Mouse (Mus musculus): ENCODE data around the gene Tmod1. TPM values are rescaled to one million over a fixed set of nuclear protein-coding genes. Genes with fewer than 3 reads are reported as not detected.

Tmod1 gene
- polyA plus RNA-seq, 1 experiment: 1.2 TPM

GRCm38 (mm10) chr4:46120767-46121166, 82.0 kb downstream of the Tmod1 start:
- H3K4me1 ChIP-seq (ENCODE audit: control insufficient read depth, insufficient read depth, low read length): peaks cover 14% of the 10 kb centered on the region
- H3K4me3 ChIP-seq (ENCODE audit: insufficient read depth, low read length): no peak overlapping the region
- H3K27ac ChIP-seq (ENCODE audit: insufficient read depth, low read depth, low read length): no peak overlapping the region
- TF ChIP-seq CTCF (IDR thresholded peaks at IDR 0.05; ENCODE audit: low read depth, low read length) (no peak), POLR2A (IDR thresholded peaks at IDR 0.05; ENCODE audit: borderline replicate concordance, low read depth, low read length) (no peak)

GRCm38 (mm10) chr4:46123358-46123757, 84.6 kb downstream of the Tmod1 start:
- Histone ChIP-seq H3K4me3 (ENCODE audit: insufficient read depth, low read length) (no peak overlapping the region), H3K27ac (ENCODE audit: insufficient read depth, low read depth, low read length) (peak overlapping the region; percentile 68), H3K4me1 (ENCODE audit: control insufficient read depth, insufficient read depth, low read length) (peaks cover 14% of the 10 kb centered on the region)
- TF ChIP-seq POLR2A (IDR thresholded peaks at IDR 0.05; ENCODE audit: borderline replicate concordance, low read depth, low read length) (no peak), CTCF (IDR thresholded peaks at IDR 0.05; ENCODE audit: low read depth, low read length) (no peak)

GRCm38 (mm10) chr4:46126541-46126940, 87.8 kb downstream of the Tmod1 start:
- TF ChIP-seq CTCF (IDR thresholded peaks at IDR 0.05; ENCODE audit: low read depth, low read length) (peak; percentile 81), POLR2A (IDR thresholded peaks at IDR 0.05; ENCODE audit: borderline replicate concordance, low read depth, low read length) (no peak)
- Histone ChIP-seq H3K4me1 (ENCODE audit: control insufficient read depth, insufficient read depth, low read length) (peaks cover 14% of the 10 kb centered on the region), H3K27ac (ENCODE audit: insufficient read depth, low read depth, low read length) (no peak overlapping the region), H3K4me3 (ENCODE audit: insufficient read depth, low read length) (no peak overlapping the region)

GRCm38 (mm10) chr4:46129311-46130004, 90.7 kb downstream of the Tmod1 start:
- no peak for TF ChIP-seq CTCF (IDR thresholded peaks at IDR 0.05; ENCODE audit: low read depth, low read length)
- no peak for TF ChIP-seq POLR2A (IDR thresholded peaks at IDR 0.05; ENCODE audit: borderline replicate concordance, low read depth, low read length)
- H3K27ac ChIP-seq (ENCODE audit: insufficient read depth, low read depth, low read length): no peak overlapping the region
- no peak overlapping the region for H3K4me3 ChIP-seq (ENCODE audit: insufficient read depth, low read length)
- peaks cover 2% of the 10 kb centered on the region; the same call in 1 of the 2 replicates for H3K4me1 ChIP-seq (ENCODE audit: control insufficient read depth, insufficient read depth, low read length)

GRCm38 (mm10) chr4:46130221-46130620, 91.5 kb downstream of the Tmod1 start:
- peaks cover under 1% of the 10 kb centered on the region; the same call in 1 of the 2 replicates for H3K4me1 ChIP-seq (ENCODE audit: control insufficient read depth, insufficient read depth, low read length)
- H3K27ac ChIP-seq (ENCODE audit: insufficient read depth, low read depth, low read length): no peak overlapping the region
- TF ChIP-seq CTCF (IDR thresholded peaks at IDR 0.05; ENCODE audit: low read depth, low read length): peak; percentile 48
- no peak for TF ChIP-seq POLR2A (IDR thresholded peaks at IDR 0.05; ENCODE audit: borderline replicate concordance, low read depth, low read length)
- no peak overlapping the region for H3K4me3 ChIP-seq (ENCODE audit: insufficient read depth, low read length)

- TF ChIP-seq POLR2A (IDR thresholded peaks at IDR 0.05; ENCODE audit: borderline replicate concordance, low read depth, low read length): no peak
- Histone ChIP-seq H3K4me1 (ENCODE audit: control insufficient read depth, insufficient read depth, low read length) (peaks cover 13% of the 10 kb centered on the region), H3K27ac (ENCODE audit: insufficient read depth, low read depth, low read length) (no peak overlapping the region), H3K4me3 (ENCODE audit: insufficient read depth, low read length) (no peak overlapping the region)
Measured at GRCm38 (mm10) chr4:46131791-46132190, 93.1 kb downstream of the Tmod1 start.

GRCm38 (mm10) chr4:46137629-46138286, 99.0 kb downstream of the Tmod1 start:
- Histone ChIP-seq H3K4me3 (ENCODE audit: insufficient read depth, low read length) (peak overlapping the region; percentile 78), H3K27ac (ENCODE audit: insufficient read depth, low read depth, low read length) (peak overlapping the region; percentile 93), H3K4me1 (ENCODE audit: control insufficient read depth, insufficient read depth, low read length) (peaks cover 26% of the 10 kb centered on the region)
- TF ChIP-seq POLR2A (IDR thresholded peaks at IDR 0.05; ENCODE audit: borderline replicate concordance, low read depth, low read length): no peak
- no peak for TF ChIP-seq CTCF (IDR thresholded peaks at IDR 0.05; ENCODE audit: low read depth, low read length)

- Histone ChIP-seq H3K27ac (ENCODE audit: insufficient read depth, low read depth, low read length) (peak within 1 kb of the TSS; percentile 93), H3K4me3 (ENCODE audit: insufficient read depth, low read length) (peak within 1 kb of the TSS; percentile 78), H3K4me1 (ENCODE audit: control insufficient read depth, insufficient read depth, low read length) (peaks cover 26% of the 10 kb centered on the region)
- TF ChIP-seq POLR2A (IDR thresholded peaks at IDR 0.05; ENCODE audit: borderline replicate concordance, low read depth, low read length): no peak
- no peak for TF ChIP-seq CTCF (IDR thresholded peaks at IDR 0.05; ENCODE audit: low read depth, low read length)
Measured at GRCm38 (mm10) chr4:46138287-46139222, 99.8 kb downstream of the Tmod1 start, which contains the start of the genes Ncbp1 and Tstd2. TSS of gene Ncbp1 (plus strand) at chr4:46138613. TSS of gene Tstd2 (minus strand) at chr4:46138694.

GRCm38 (mm10) chr4:46144323-46144722, 105.6 kb downstream of the Tmod1 start:
- Histone ChIP-seq H3K4me1 (ENCODE audit: control insufficient read depth, insufficient read depth, low read length) (peaks cover 7% of the 10 kb centered on the region), H3K27ac (ENCODE audit: insufficient read depth, low read depth, low read length) (no peak overlapping the region), H3K4me3 (ENCODE audit: insufficient read depth, low read length) (no peak overlapping the region)
- peak; percentile 69 for TF ChIP-seq CTCF (IDR thresholded peaks at IDR 0.05; ENCODE audit: low read depth, low read length)
- TF ChIP-seq POLR2A (IDR thresholded peaks at IDR 0.05; ENCODE audit: borderline replicate concordance, low read depth, low read length): no peak

Measured in bone marrow macrophage, adult 2 months (primary cell).